Mouse (Mus musculus) liver, embryonic 14.5 days (tissue): ENCODE data around the gene Prrc2b. TPM values are rescaled to one million over a fixed set of nuclear protein-coding genes. Genes with fewer than 3 reads are reported as not detected.

ENCODE experiments used
- ATAC-seq: fragments of 200-750 bp; cut with Nextera tagmentation; 2 replicates; pipeline ENCODE4 v1.8.0; 2017; ENCODE audit warnings: moderate number of reproducible peaks, mild to moderate bottlenecking, moderate library complexity; ENCODE audit not compliant: insufficient read depth
- DNase-seq, 3 experiments: peaks; one replicate each; pipeline ENCODE4 v3.0.0-alpha.2; 2012 to 2013; ENCODE audit warnings: low read depth in 3 of 3, low spot score in 3 of 3
- H3K27ac ChIP-seq: fragments of 300-500 bp; sonication (generic); 2 replicates; pipeline ENCODE4 v1.5.1; 2014; ENCODE audit warnings: moderate library complexity, mild to moderate bottlenecking, control low read depth, inconsistent platforms
- H3K27me3 ChIP-seq: fragments of 300-500 bp; sonication (generic); 2 replicates; pipeline ENCODE4 v1.6.1; 2014; ENCODE audit warnings: mild to moderate bottlenecking, low read length, moderate library complexity; ENCODE audit not compliant: control insufficient read depth, insufficient read depth
- H3K36me3 ChIP-seq: fragments of 300-500 bp; sonication (generic); replicated peaks from 2 replicates; pipeline ENCODE4 v1.6.1; 2014; ENCODE audit warnings: low read depth; ENCODE audit not compliant: control insufficient read depth, insufficient read depth
- H3K4me1 ChIP-seq, 2 experiments: fragments of 200-500 bp in 1 of 2; fragments of 300-500 bp in 1 of 2; sonication (generic) in 1 of 2; replicated peaks; 2 replicates each; pipeline ENCODE4 v1.6.1; 2012 to 2014; ENCODE audit warnings: antibody characterized with exemption in 1 of 2, inconsistent platforms in 1 of 2, low read length in 1 of 2; ENCODE audit not compliant: control insufficient read depth in 2 of 2, insufficient read depth in 2 of 2
- H3K4me2 ChIP-seq: fragments of 300-500 bp; sonication (generic); 2 replicates; pipeline ENCODE4 v1.6.1; 2014; ENCODE audit warnings: low read depth, mild to moderate bottlenecking, control low read depth, moderate library complexity
- H3K4me3 ChIP-seq, 2 experiments: fragments of 200-500 bp in 1 of 2; fragments of 300-500 bp in 1 of 2; sonication (generic) in 1 of 2; 2 replicates each; pipeline ENCODE4 v1.5.1; 2012 to 2014; ENCODE audit warnings: low read depth in 2 of 2, low read length in 2 of 2, mild to moderate bottlenecking in 2 of 2, control low read depth in 1 of 2, inconsistent platforms in 1 of 2, moderate library complexity in 1 of 2; ENCODE audit not compliant: insufficient read depth in 1 of 2
- H3K9ac ChIP-seq: fragments of 300-500 bp; sonication (generic); replicated peaks from 2 replicates; pipeline ENCODE4 v1.6.1; 2014; ENCODE audit warnings: mild to moderate bottlenecking, control low read depth, moderate library complexity
- H3K9me3 ChIP-seq: fragments of 300-500 bp; sonication (generic); 2 replicates; pipeline ENCODE4 v1.6.1; 2016; ENCODE audit warnings: low read length, mixed read lengths; ENCODE audit not compliant: control insufficient read depth
- CTCF ChIP-seq: IDR thresholded peaks from 2 replicates; pipeline ENCODE4 v1.5.1; 2016; ENCODE audit warnings: antibody characterized with exemption, low read depth, control low read depth
- EP300 ChIP-seq: IDR thresholded peaks from 2 replicates; pipeline ENCODE4 v1.6.1; 2016; ENCODE audit warnings: antibody characterized with exemption, low read depth
- WGBS: fragments of 180-500 bp; shearing (Covaris S2); extraction: QIAGEN DNeasy Blood & Tissue Kit; methylation state at CpG from one replicate; pipeline ENCODE4 v1.1.7; 2014; ENCODE audit not compliant: insufficient replicate concordance; 5-methylcytosine and 5-hydroxymethylcytosine counted together
- polyA plus RNA-seq, 2 experiments: library from polyadenylated mRNA; depleted of rRNA in 1 of 2; stranded (reverse) in 1 of 2; unstranded in 1 of 2; fragments of >200 nt; fragmentation: Nextera tagmentation in 1 of 2; extraction: Ambion mirVana in 1 of 2; gene quantifications; 2 replicates each; pipeline versions ENCODE4 v1.2.1 to v1.2.3; 2012 to 2014

The Prrc2b gene
- polyA plus RNA-seq, 2 experiments: 6.2 to 7.6 TPM

GRCm38 (mm10) chr2:32105930-32106329 is 45.0 kb upstream of the Prrc2b start:
- Histone ChIP-seq H3K27ac (no peak overlapping the region), H3K9me3 (no peaks in the 10 kb centered on the region), H3K9ac (no peak overlapping the region), H3K4me1 (peaks cover 5 to 8% of the 10 kb centered on the region in 2 experiments), H3K27me3 (no peaks in the 10 kb centered on the region), H3K36me3 (no peaks in the 10 kb centered on the region), H3K4me3 (no peak overlapping the region), H3K4me2 (no peak overlapping the region)
- WGBS: 70% methylated on average over 7 of the region's 7 CpGs
- DNase-seq (no peak), ATAC-seq (no peak)
- TF ChIP-seq EP300: no peak
- TF ChIP-seq CTCF: no peak

- Histone ChIP-seq H3K27me3 (no peaks in the 10 kb centered on the region), H3K27ac (peak overlapping the region; percentile 23; the same call in 1 of the 2 replicates), H3K4me1 (peaks cover 34 to 38% of the 10 kb centered on the region in 2 experiments), H3K9me3 (no peaks in the 10 kb centered on the region), H3K36me3 (no peaks in the 10 kb centered on the region), H3K4me3 (no peak overlapping the region), H3K9ac (peak overlapping the region; percentile 36; the same call in 1 of the 2 replicates), H3K4me2 (no peak overlapping the region)
- ATAC-seq: no peak
- DNase-seq: no peak
- TF ChIP-seq CTCF (no peak), EP300 (no peak)
- 86% methylated on average over 1 of the region's 1 CpGs for WGBS
Measured at GRCm38 (mm10) chr2:32111268-32111667, 39.6 kb upstream of the Prrc2b start.

GRCm38 (mm10) chr2:32112548-32112947 is 38.3 kb upstream of the Prrc2b start:
- no peaks in the 10 kb centered on the region for H3K27me3 ChIP-seq
- ATAC-seq: no peak
- H3K9ac ChIP-seq: no peak overlapping the region
- no peak overlapping the region for H3K4me2 ChIP-seq
- H3K4me1 ChIP-seq: peaks cover 37 to 43% of the 10 kb centered on the region in 2 experiments
- no peaks in the 10 kb centered on the region for H3K9me3 ChIP-seq
- no peak for TF ChIP-seq EP300
- no peak for TF ChIP-seq CTCF
- no peak overlapping the region for H3K27ac ChIP-seq
- no peaks in the 10 kb centered on the region for H3K36me3 ChIP-seq
- 73% methylated on average over 2 of the region's 2 CpGs for WGBS
- H3K4me3 ChIP-seq: no peak overlapping the region
- no peak for DNase-seq

- peak overlapping the region; percentile 58 for H3K9ac ChIP-seq
- H3K4me2 ChIP-seq: peak overlapping the region; percentile 49
- H3K4me1 ChIP-seq: peaks cover 41 to 50% of the 10 kb centered on the region in 2 experiments
- H3K4me3 ChIP-seq: peak overlapping the region; percentile 9 to 24; a peak in 3 of 4 replicates
- H3K36me3 ChIP-seq: no peaks in the 10 kb centered on the region
- TF ChIP-seq CTCF (no peak), EP300 (peak; percentile 70)
- H3K9me3 ChIP-seq: no peaks in the 10 kb centered on the region
- H3K27me3 ChIP-seq: no peaks in the 10 kb centered on the region
- ATAC-seq: peak; percentile 89
- 20% methylated on average over 4 of the region's 4 CpGs for WGBS
- H3K27ac ChIP-seq: peak overlapping the region; percentile 53
- DNase-seq: peak in 2 of 3 experiments; percentile 40 to 52
Measured at GRCm38 (mm10) chr2:32115851-32116268, 35.0 kb upstream of the Prrc2b start.

GRCm38 (mm10) chr2:32119802-32120750 is 30.8 kb upstream of the Prrc2b start:
- no peaks in the 10 kb centered on the region for H3K36me3 ChIP-seq
- no peaks in the 10 kb centered on the region for H3K27me3 ChIP-seq
- H3K9ac ChIP-seq: 0 out of 2 replicates have a peak overlapping the region, but pooled peaks have one; percentile 13
- TF ChIP-seq CTCF: no peak
- no peaks in the 10 kb centered on the region for H3K9me3 ChIP-seq
- peaks cover 29 to 38% of the 10 kb centered on the region in 2 experiments for H3K4me1 ChIP-seq
- ATAC-seq (no peak), DNase-seq (no peak)
- 84% methylated on average over 20 of the region's 20 CpGs for WGBS
- peak overlapping the region; percentile 44 for H3K27ac ChIP-seq
- H3K4me3 ChIP-seq: no peak overlapping the region; a peak in 1 of 4 replicates
- peak overlapping the region; percentile 38 for H3K4me2 ChIP-seq
